Mouse (Mus musculus) kidney, embryonic 16.5 days (tissue): ENCODE results near the gene Nme9. TPM values are rescaled to one million over a fixed set of nuclear protein-coding genes. Genes with fewer than 3 reads are reported as not detected.

Experiments used
- ATAC-seq: fragments of 200-750 bp; cut with Nextera tagmentation; 2 replicates; pipeline ENCODE4 v1.8.0; 2017; ENCODE audit warnings: moderate TSS enrichment; ENCODE audit not compliant: low FRiP score, low TSS enrichment
- H3K27ac ChIP-seq: fragments of 300-500 bp; sonication (generic); 2 replicates; pipeline ENCODE4 v1.5.1; 2014; ENCODE audit warnings: low read length
- H3K27me3 ChIP-seq: fragments of 300-500 bp; sonication (generic); 2 replicates; pipeline ENCODE4 v1.6.1; 2014; ENCODE audit warnings: low read length, control low read depth, mixed read lengths; ENCODE audit not compliant: insufficient read depth
- H3K36me3 ChIP-seq: fragments of 300-500 bp; sonication (generic); 2 replicates; pipeline ENCODE4 v1.6.1; 2014; ENCODE audit warnings: low read length, control low read depth, mixed read lengths; ENCODE audit not compliant: insufficient read depth
- H3K4me1 ChIP-seq: fragments of 300-500 bp; sonication (generic); 2 replicates; pipeline ENCODE4 v1.6.1; 2014; ENCODE audit warnings: low read length, control low read depth, mixed read lengths; ENCODE audit not compliant: insufficient read depth
- H3K4me2 ChIP-seq: fragments of 300-500 bp; sonication (generic); replicated peaks from 2 replicates; pipeline ENCODE4 v1.6.1; 2014; ENCODE audit warnings: low read depth, low read length
- H3K4me3 ChIP-seq: fragments of 300-500 bp; sonication (generic); 2 replicates; pipeline ENCODE4 v1.5.1; 2014; ENCODE audit warnings: mild to moderate bottlenecking, low read length
- H3K9ac ChIP-seq: fragments of 300-500 bp; sonication (generic); replicated peaks from 2 replicates; pipeline ENCODE4 v1.6.1; 2014; ENCODE audit warnings: low read length
- H3K9me3 ChIP-seq: fragments of 300-500 bp; sonication (generic); 2 replicates; pipeline ENCODE4 v1.6.1; 2016; ENCODE audit warnings: low read length, control low read depth
- WGBS: fragments of 180-500 bp; shearing (Covaris S2); extraction: QIAGEN DNeasy Blood & Tissue Kit; methylation state at CpG from one replicate; pipeline ENCODE4 v1.1.7; 2014; 5-methylcytosine and 5-hydroxymethylcytosine counted together
- polyA plus RNA-seq: library from polyadenylated mRNA; unstranded; fragments of >200 nt; fragmentation: Nextera tagmentation; extraction: Ambion mirVana; gene quantifications from 2 replicates; pipeline ENCODE4 v1.2.1, GENCODE M21; 2015

The Nme9 gene
- 0.23 TPM in 1 of 2 replicates, not detected in the other for polyA plus RNA-seq

- H3K9me3 ChIP-seq = no peaks in the 10 kb centered on the region
- peak within 1 kb of the TSS; percentile 40 for H3K4me2 ChIP-seq
- H3K9ac ChIP-seq = no peak within 1 kb of the TSS
- 9% methylated on average over 14 of the region's 14 CpGs for WGBS
- ATAC-seq = peak; percentile 81
- H3K27ac ChIP-seq = no peak within 1 kb of the TSS
- H3K4me1 ChIP-seq = no peaks in the 10 kb centered on the region
- H3K27me3 ChIP-seq = no peaks in the 10 kb centered on the region; the same call in 1 of the 2 replicates
- peak within 1 kb of the TSS; percentile 14 for H3K4me3 ChIP-seq
- H3K36me3 ChIP-seq = no peaks in the 10 kb centered on the region
Measured at GRCm38 (mm10) chr9:99451161-99451560, at the start of gene Nme9. Gene Nme9 (plus strand): TSS chr9:99451475.

DNA sequence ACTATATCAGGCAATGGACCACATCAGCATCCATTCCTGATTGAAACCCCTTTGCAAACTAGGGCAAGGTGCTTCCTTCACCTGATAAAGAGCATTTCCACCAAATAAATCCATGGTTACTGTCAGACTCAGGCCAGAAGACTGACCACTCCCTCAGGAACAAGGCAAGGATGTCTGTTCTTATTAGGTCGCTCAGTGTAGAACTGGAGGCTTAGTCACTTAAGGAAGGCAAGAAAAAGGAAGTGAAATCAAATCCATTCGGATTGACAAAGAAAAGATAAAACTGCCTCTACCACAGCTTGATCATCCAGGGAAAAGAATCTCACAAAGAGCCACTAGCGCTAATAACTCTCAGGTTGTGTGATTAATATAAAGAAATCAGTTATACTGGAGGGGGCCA lies 42.0 kb upstream of the Nme9 start:
- Histone ChIP-seq H3K36me3 (no peaks in the 10 kb centered on the region), H3K27me3 (no peaks in the 10 kb centered on the region), H3K27ac (no peak overlapping the region), H3K4me3 (no peak overlapping the region), H3K9ac (no peak overlapping the region), H3K4me2 (no peak overlapping the region), H3K9me3 (no peaks in the 10 kb centered on the region), H3K4me1 (peaks cover under 1% of the 10 kb centered on the region)
- ATAC-seq = no peak
- 86% methylated on average over 3 of the region's 3 CpGs for WGBS

- ATAC-seq = no peak
- H3K4me1 ChIP-seq = peaks cover 7% of the 10 kb centered on the region
- no peaks in the 10 kb centered on the region for H3K36me3 ChIP-seq
- H3K27me3 ChIP-seq = no peaks in the 10 kb centered on the region
- no peak overlapping the region for H3K4me3 ChIP-seq
- WGBS = 86% methylated on average over 5 of the region's 5 CpGs
- H3K4me2 ChIP-seq = no peak overlapping the region
- no peak overlapping the region for H3K9ac ChIP-seq
- no peaks in the 10 kb centered on the region for H3K9me3 ChIP-seq
- no peak overlapping the region for H3K27ac ChIP-seq
Measured at GRCm38 (mm10) chr9:99411093-99411492, 40.2 kb upstream of the Nme9 start.

DNA sequence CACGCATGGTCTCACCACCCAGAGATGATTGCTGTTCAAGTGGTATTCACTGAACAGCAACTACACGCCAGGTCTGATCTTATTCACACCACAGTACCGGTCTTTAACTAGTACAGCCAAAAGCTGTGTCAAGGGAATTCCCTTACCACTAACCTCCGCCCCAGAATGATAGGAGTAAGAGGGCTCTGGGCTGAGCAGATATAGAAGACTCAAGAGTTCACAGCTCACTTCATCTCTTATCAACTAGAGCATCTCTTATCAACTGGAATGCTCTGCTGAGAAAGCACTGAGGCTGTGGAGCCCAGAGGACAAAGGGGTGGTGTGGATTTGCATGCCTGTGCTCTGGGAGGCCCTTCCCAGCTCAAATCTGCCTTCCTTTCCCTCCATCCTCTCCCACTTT lies 39.5 kb upstream of the Nme9 start:
- H3K27me3 ChIP-seq = no peaks in the 10 kb centered on the region
- peaks cover 9% of the 10 kb centered on the region for H3K4me1 ChIP-seq
- no peak for ATAC-seq
- H3K27ac ChIP-seq = no peak overlapping the region
- H3K4me3 ChIP-seq = no peak overlapping the region
- no peaks in the 10 kb centered on the region for H3K9me3 ChIP-seq
- WGBS = 87% methylated on average over 4 of the region's 4 CpGs
- H3K36me3 ChIP-seq = no peaks in the 10 kb centered on the region
- no peak overlapping the region for H3K9ac ChIP-seq
- H3K4me2 ChIP-seq = no peak overlapping the region

- Histone ChIP-seq H3K9ac (no peak overlapping the region), H3K9me3 (no peaks in the 10 kb centered on the region), H3K36me3 (no peaks in the 10 kb centered on the region), H3K27ac (no peak overlapping the region), H3K27me3 (no peaks in the 10 kb centered on the region), H3K4me3 (no peak overlapping the region), H3K4me2 (no peak overlapping the region), H3K4me1 (peaks cover 12% of the 10 kb centered on the region)
- ATAC-seq = 0 out of 2 replicates have a peak, but pooled peaks have one; percentile 28
- WGBS = 92% methylated on average over 3 of the region's 3 CpGs
Measured at GRCm38 (mm10) chr9:99416809-99417208, 34.5 kb upstream of the Nme9 start.

- Histone ChIP-seq H3K36me3 (no peaks in the 10 kb centered on the region), H3K27ac (no peak overlapping the region), H3K4me2 (no peak overlapping the region), H3K9me3 (no peaks in the 10 kb centered on the region), H3K4me1 (peaks cover 12% of the 10 kb centered on the region), H3K9ac (no peak overlapping the region), H3K4me3 (no peak overlapping the region), H3K27me3 (no peaks in the 10 kb centered on the region)
- ATAC-seq = no peak
- WGBS = 69% methylated on average over 4 of the region's 4 CpGs
Measured at GRCm38 (mm10) chr9:99417288-99417846, 33.9 kb upstream of the Nme9 start.

DNA sequence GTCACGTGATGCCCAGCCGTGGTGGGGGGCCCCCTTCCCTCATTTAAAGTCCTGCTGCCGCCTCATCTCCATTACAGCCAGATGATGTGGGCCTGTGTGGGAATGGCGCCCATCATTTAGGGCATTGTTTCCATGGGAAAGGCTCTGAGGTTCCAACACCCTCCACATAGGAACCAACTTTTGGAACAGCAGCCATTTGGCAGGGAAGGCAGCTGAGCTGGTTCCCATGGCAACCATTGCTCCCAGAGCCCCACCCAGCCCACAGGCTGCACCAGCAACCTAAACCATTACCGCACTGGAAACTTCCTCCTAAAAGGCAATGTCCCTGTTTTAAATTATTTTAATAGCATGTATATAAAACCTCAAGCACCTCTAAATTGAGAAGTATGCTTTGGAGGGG lies 32.9 kb upstream of the Nme9 start:
- 55% methylated on average over 5 of the region's 5 CpGs for WGBS
- ATAC-seq = no peak
- Histone ChIP-seq H3K9me3 (no peaks in the 10 kb centered on the region), H3K27me3 (no peaks in the 10 kb centered on the region), H3K9ac (no peak overlapping the region), H3K36me3 (no peaks in the 10 kb centered on the region), H3K4me1 (peaks cover 15% of the 10 kb centered on the region), H3K4me3 (no peak overlapping the region), H3K4me2 (no peak overlapping the region), H3K27ac (no peak overlapping the region)

DNA sequence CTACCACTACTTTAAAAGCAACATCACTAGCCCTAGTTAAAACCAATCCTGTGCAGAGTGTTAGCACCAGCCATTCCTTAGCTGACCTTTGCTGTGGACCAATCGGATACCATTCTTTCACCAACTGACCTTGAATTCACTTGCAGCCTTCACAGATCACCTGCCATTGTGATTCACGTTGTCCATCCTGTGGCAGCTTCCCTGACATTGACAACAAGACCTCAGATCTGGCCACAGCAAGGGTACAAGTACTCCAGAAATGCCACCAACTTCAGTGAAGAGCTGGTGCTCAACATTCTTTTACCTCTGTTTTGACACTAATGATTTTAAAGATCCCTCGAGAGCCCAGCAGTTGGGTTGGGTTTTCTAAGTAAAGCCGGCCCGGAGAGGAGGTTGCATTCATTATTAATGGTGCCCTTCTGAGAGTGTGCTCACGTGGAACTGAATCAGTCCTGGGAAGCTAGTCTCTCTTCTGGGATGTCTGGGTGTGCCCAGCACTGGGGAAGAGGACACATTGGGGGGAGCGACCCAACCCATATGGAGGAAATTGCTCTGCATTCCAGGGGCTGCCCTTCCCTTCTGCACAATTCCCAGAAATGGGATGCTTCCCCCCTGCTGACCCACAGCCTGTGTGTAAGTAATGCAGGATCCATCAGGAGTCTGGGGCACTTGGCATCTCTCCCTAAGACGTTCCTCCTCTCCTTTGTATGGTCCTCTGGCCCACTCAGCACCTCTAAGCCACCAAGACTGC lies 31.1 kb upstream of the Nme9 start:
- H3K4me2 ChIP-seq = no peak overlapping the region
- no peaks in the 10 kb centered on the region for H3K27me3 ChIP-seq
- no peak overlapping the region for H3K27ac ChIP-seq
- H3K9ac ChIP-seq = no peak overlapping the region
- no peak overlapping the region for H3K4me3 ChIP-seq
- no peaks in the 10 kb centered on the region for H3K36me3 ChIP-seq
- H3K9me3 ChIP-seq = no peaks in the 10 kb centered on the region
- H3K4me1 ChIP-seq = peaks cover 25% of the 10 kb centered on the region
- WGBS = 68% methylated on average over 8 of the region's 8 CpGs
- ATAC-seq = no peak

GRCm38 (mm10) chr9:99421914-99422313 lies 29.4 kb upstream of the Nme9 start:
- H3K9ac ChIP-seq = no peak overlapping the region
- no peak overlapping the region for H3K4me2 ChIP-seq
- H3K27me3 ChIP-seq = no peaks in the 10 kb centered on the region
- H3K4me1 ChIP-seq = peaks cover 29% of the 10 kb centered on the region
- no peak overlapping the region for H3K4me3 ChIP-seq
- H3K36me3 ChIP-seq = no peaks in the 10 kb centered on the region
- ATAC-seq = no peak
- H3K9me3 ChIP-seq = no peaks in the 10 kb centered on the region
- 72% methylated on average over 3 of the region's 3 CpGs for WGBS
- no peak overlapping the region for H3K27ac ChIP-seq
